Mouse (Mus musculus): Measurements from ENCODE around the gene Mmp9. TPM values are rescaled to one million over a fixed set of nuclear protein-coding genes. Genes with fewer than 3 reads are reported as not detected.

The Mmp9 gene
- total and polyA plus RNA-seq, 3 experiments = 0.63 to 0.82 TPM; not detected in 1

GRCm38 (mm10) chr2:164994156-164994555 lies 53.6 kb downstream of the Mmp9 start:
- DNase-seq (ENCODE audit: low spot score) (no peak), ATAC-seq (ENCODE audit: extremely low read depth, insufficient number of reproducible peaks, low FRiP score, poor library complexity, severe bottlenecking) (no peak)
- H3K27me3 ChIP-seq (ENCODE audit: insufficient read depth, low read length) = peaks cover 15% of the 10 kb centered on the region; the same call in 1 of the 2 replicates
- peaks cover 49% of the 10 kb centered on the region for H3K36me3 ChIP-seq (replicated peaks)
- no peaks in the 10 kb centered on the region for H3K9me3 ChIP-seq (replicated peaks)
- no peak for TF ChIP-seq POLR2AphosphoS5 (IDR thresholded peaks at IDR 0.05; ENCODE audit: insufficient replicate concordance, low read depth, low read length)
- no peak for TF ChIP-seq GATA2 (IDR thresholded peaks at IDR 0.05; ENCODE audit: borderline replicate concordance, low read depth, low read length)
- TF ChIP-seq GATA1 (IDR thresholded peaks at IDR 0.05; ENCODE audit: borderline replicate concordance, low read length) = no peak
- TF ChIP-seq CTCF (IDR thresholded peaks at IDR 0.05; ENCODE audit: low read depth, low read length) = no peak
- TF ChIP-seq TAL1 (conservative IDR thresholded peaks at IDR 0.05; ENCODE audit: low read depth, low read length) = no peak
- peaks cover 6% of the 10 kb centered on the region; the same call in 1 of the 2 replicates for H3K4me1 ChIP-seq (ENCODE audit: insufficient read depth, low read depth, low read length)
- H3K4me3 ChIP-seq (ENCODE audit: low read depth, low read length) = no peak overlapping the region

GRCm38 (mm10) chr2:164994659-164995428 lies 54.3 kb downstream of the Mmp9 start:
- peaks cover 56% of the 10 kb centered on the region for H3K36me3 ChIP-seq (replicated peaks)
- no peak for ATAC-seq (ENCODE audit: extremely low read depth, insufficient number of reproducible peaks, low FRiP score, poor library complexity, severe bottlenecking)
- peaks cover 15% of the 10 kb centered on the region; the same call in 1 of the 2 replicates for H3K27me3 ChIP-seq (ENCODE audit: insufficient read depth, low read length)
- no peak overlapping the region for H3K4me3 ChIP-seq (ENCODE audit: low read depth, low read length)
- H3K9me3 ChIP-seq (replicated peaks) = no peaks in the 10 kb centered on the region
- H3K4me1 ChIP-seq (ENCODE audit: insufficient read depth, low read depth, low read length) = peaks cover 6% of the 10 kb centered on the region; the same call in 1 of the 2 replicates
- TF ChIP-seq CTCF (IDR thresholded peaks at IDR 0.05; ENCODE audit: low read depth, low read length) = no peak
- no peak for TF ChIP-seq POLR2AphosphoS5 (IDR thresholded peaks at IDR 0.05; ENCODE audit: insufficient replicate concordance, low read depth, low read length)
- TF ChIP-seq GATA1 (IDR thresholded peaks at IDR 0.05; ENCODE audit: borderline replicate concordance, low read length) = no peak
- no peak for TF ChIP-seq GATA2 (IDR thresholded peaks at IDR 0.05; ENCODE audit: borderline replicate concordance, low read depth, low read length)
- TF ChIP-seq TAL1 (conservative IDR thresholded peaks at IDR 0.05; ENCODE audit: low read depth, low read length) = no peak
- no peak for DNase-seq (ENCODE audit: low spot score)

DNA sequence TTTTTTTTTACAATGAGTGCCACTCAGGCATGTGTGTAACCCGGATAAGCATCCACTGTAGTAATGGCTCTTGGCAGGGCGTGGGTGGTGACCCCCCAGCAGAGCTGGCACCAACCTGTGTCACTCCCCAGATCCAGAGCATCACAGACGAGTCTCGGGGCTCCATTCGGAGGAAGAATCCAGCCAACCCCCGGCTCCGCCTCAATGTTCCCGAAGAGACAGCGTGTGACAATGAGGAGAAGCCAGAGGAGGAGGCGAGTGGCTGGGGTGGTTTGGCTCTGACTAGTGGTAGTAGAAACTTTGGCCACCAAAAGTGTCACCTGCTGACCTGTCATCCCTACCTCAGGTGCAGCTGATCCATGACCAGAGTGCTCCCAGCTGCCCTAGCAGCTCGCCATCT lies 55.4 kb downstream of the Mmp9 start:
- H3K9me3 ChIP-seq (replicated peaks) = no peaks in the 10 kb centered on the region
- H3K4me1 ChIP-seq (ENCODE audit: insufficient read depth, low read depth, low read length) = peaks cover 6% of the 10 kb centered on the region; the same call in 1 of the 2 replicates
- no peak for TF ChIP-seq GATA2 (IDR thresholded peaks at IDR 0.05; ENCODE audit: borderline replicate concordance, low read depth, low read length)
- no peak for TF ChIP-seq CTCF (IDR thresholded peaks at IDR 0.05; ENCODE audit: low read depth, low read length)
- no peak for TF ChIP-seq POLR2AphosphoS5 (IDR thresholded peaks at IDR 0.05; ENCODE audit: insufficient replicate concordance, low read depth, low read length)
- no peak for TF ChIP-seq GATA1 (IDR thresholded peaks at IDR 0.05; ENCODE audit: borderline replicate concordance, low read length)
- no peak for TF ChIP-seq TAL1 (conservative IDR thresholded peaks at IDR 0.05; ENCODE audit: low read depth, low read length)
- ATAC-seq (ENCODE audit: extremely low read depth, insufficient number of reproducible peaks, low FRiP score, poor library complexity, severe bottlenecking) (no peak), DNase-seq (ENCODE audit: low spot score) (no peak)
- H3K4me3 ChIP-seq (ENCODE audit: low read depth, low read length) = no peak overlapping the region
- H3K36me3 ChIP-seq (replicated peaks) = peaks cover 67% of the 10 kb centered on the region
- 0 out of 2 replicates have a peak, but pooled peaks cover 12% of the 10 kb centered on the region for H3K27me3 ChIP-seq (ENCODE audit: insufficient read depth, low read length)

DNA sequence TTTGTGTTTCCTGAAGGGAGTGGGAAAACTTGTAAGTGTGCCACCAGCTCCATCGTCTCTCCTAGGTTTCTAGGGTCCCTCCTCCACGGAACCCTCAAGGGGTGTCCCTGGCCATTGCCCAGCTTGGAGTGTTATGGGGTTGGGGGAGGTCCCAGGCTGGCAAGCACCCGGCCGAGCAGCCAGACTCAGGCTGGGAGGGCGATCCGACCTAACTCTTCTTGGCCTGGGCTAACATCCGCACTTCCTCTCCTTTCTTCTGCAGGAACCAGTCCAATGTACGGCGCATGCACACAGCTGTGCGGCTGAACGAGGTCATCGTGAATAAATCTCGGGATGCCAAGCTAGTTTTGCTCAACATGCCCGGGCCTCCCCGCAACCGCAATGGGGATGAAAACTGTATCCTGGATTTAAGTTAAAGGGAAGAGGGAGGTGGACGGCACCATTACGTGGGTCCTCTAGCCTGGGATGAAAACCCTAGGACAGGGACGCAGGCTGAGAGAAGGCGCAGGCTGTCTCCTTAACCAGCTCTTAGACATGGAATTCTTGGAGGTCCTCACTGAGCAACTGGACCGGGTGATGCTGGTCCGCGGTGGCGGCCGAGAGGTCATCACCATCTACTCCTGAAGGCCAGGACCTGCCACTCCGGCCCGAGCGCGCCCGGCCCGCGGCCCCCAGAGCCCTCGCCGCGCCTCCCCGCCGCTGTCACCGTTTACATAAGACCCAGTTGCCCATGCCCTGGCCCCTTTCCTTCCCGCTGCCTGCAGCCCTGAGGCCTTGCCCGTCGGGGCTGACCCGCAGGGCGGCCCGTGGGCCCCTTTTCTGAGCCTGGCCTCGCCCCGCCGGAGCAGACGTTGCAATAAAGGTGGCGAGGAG lies 56.5 kb downstream of the Mmp9 start:
- TF ChIP-seq TAL1 (conservative IDR thresholded peaks at IDR 0.05; ENCODE audit: low read depth, low read length) (no peak), GATA2 (IDR thresholded peaks at IDR 0.05; ENCODE audit: borderline replicate concordance, low read depth, low read length) (no peak), GATA1 (IDR thresholded peaks at IDR 0.05; ENCODE audit: borderline replicate concordance, low read length) (no peak), CTCF (IDR thresholded peaks at IDR 0.05; ENCODE audit: low read depth, low read length) (no peak), POLR2AphosphoS5 (IDR thresholded peaks at IDR 0.05; ENCODE audit: insufficient replicate concordance, low read depth, low read length) (no peak)
- DNase-seq (ENCODE audit: low spot score) (no peak), ATAC-seq (ENCODE audit: extremely low read depth, insufficient number of reproducible peaks, low FRiP score, poor library complexity, severe bottlenecking) (no peak)
- no peak overlapping the region for H3K4me3 ChIP-seq (ENCODE audit: low read depth, low read length)
- no peaks in the 10 kb centered on the region for H3K9me3 ChIP-seq (replicated peaks)
- 0 out of 2 replicates have a peak, but pooled peaks cover 5% of the 10 kb centered on the region for H3K27me3 ChIP-seq (ENCODE audit: insufficient read depth, low read length)
- H3K36me3 ChIP-seq (replicated peaks) = peaks cover 78% of the 10 kb centered on the region
- H3K4me1 ChIP-seq (ENCODE audit: insufficient read depth, low read depth, low read length) = peaks cover 2% of the 10 kb centered on the region; the same call in 1 of the 2 replicates

- Histone ChIP-seq H3K4me1 (ENCODE audit: insufficient read depth, low read depth, low read length) (no peaks in the 10 kb centered on the region; the same call in 1 of the 2 replicates), H3K9me3 (replicated peaks) (no peaks in the 10 kb centered on the region), H3K4me3 (ENCODE audit: low read depth, low read length) (no peak overlapping the region), H3K27me3 (ENCODE audit: insufficient read depth, low read length) (no peaks in the 10 kb centered on the region), H3K36me3 (replicated peaks) (peaks cover 86% of the 10 kb centered on the region)
- ATAC-seq (ENCODE audit: extremely low read depth, insufficient number of reproducible peaks, low FRiP score, poor library complexity, severe bottlenecking) (no peak), DNase-seq (ENCODE audit: low spot score) (no peak)
- TF ChIP-seq CTCF (IDR thresholded peaks at IDR 0.05; ENCODE audit: low read depth, low read length) = no peak
- TF ChIP-seq GATA1 (IDR thresholded peaks at IDR 0.05; ENCODE audit: borderline replicate concordance, low read length) = no peak
- TF ChIP-seq TAL1 (conservative IDR thresholded peaks at IDR 0.05; ENCODE audit: low read depth, low read length) = no peak
Observed at GRCm38 (mm10) chr2:164997721-164998428, 57.3 kb downstream of the Mmp9 start.

Data from G1E (cell line).